Mouse (Mus musculus): ENCODE measurements around the gene Abcc5.
"Not testable (repeated sequence)": the region's sequence is repeated elsewhere in the genome, so short reads cannot be mapped to it uniquely, and the experiment has no call there.

Abcc5 gene

DNA sequence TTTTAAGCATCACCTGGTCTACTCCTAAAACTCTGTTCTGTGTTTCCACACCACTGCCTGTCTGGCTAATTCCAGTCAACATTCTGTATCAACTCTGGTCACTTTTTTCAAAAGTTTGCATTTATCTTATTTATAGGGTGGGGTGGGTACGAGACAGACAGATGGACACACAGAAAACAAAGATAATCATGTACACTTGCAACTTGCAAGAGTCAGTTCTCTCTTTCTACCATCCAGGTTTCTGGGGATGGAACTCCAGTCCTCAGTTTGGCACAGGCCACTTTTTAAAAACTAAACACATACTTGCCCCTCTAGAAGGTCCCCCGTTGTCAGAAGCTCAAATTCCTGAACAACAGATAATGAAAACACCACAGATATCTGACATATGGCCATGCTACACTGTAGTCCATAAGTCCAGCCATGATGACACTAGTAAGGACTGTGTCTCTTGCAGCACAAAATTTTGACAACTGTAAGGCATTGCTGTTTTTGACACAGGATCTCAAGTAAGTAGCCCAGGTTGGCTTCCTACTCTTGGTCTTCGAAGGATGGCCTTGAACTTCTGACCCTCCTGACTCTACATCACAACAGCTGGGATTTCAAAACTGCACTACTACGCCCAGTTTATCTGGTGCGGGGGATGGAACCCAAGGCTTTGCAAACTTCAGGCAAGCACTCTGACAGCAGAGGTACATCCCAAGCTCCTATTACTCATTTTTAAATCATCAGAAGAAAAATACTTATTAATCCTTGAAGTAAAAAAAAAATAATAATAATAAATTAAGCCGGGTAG lies 3.1 kb downstream of the Abcc5 start:
- no peak for DNase-seq

GRCm38 (mm10) chr16:20418054-20418453 lies 8.1 kb downstream of the Abcc5 start:
- DNase-seq = no peak

- no peak for DNase-seq
These were observed 9.9 kb downstream of the Abcc5 start for GRCm38 (mm10) chr16:20416262-20416661.

DNA sequence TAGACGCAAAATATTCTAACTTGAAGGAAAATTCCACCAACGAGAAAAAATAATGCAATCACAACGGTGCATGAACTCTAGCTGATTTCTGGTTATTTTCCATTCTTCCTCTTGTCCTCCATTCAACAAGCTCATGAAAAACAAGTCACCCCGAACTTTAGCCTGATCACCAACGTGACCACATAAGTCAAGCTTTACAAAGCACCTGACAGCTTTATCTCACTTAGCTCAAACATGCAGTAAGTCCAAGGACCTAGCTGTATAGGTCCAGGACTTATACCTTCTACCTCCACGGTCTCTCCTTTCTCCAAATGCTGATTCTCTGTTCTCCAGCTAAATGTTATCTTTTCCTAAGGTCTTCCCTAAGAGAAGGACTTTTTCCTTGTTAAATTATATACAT lies 10.4 kb downstream of the Abcc5 start:
- no peak for DNase-seq

DNA sequence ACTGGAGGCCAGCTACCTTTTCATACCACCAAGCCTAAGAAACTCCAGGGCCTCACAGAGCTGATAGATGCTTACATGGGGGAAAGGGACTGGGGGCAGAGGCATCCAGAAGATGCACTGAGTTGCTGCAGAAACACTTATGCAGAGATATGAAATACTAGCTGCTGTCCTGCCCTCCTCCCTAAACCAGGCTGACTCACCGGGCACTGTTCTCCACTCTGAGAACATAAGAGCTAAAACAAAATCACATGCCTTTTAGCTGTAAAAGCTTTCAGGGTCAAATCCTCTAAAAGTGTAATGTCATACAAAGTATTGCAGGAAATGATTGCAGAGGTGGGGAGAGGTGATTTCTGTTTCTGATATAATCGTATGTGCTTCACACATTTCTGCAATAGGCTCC lies 11.0 kb downstream of the Abcc5 start:
- no peak for DNase-seq

DNA sequence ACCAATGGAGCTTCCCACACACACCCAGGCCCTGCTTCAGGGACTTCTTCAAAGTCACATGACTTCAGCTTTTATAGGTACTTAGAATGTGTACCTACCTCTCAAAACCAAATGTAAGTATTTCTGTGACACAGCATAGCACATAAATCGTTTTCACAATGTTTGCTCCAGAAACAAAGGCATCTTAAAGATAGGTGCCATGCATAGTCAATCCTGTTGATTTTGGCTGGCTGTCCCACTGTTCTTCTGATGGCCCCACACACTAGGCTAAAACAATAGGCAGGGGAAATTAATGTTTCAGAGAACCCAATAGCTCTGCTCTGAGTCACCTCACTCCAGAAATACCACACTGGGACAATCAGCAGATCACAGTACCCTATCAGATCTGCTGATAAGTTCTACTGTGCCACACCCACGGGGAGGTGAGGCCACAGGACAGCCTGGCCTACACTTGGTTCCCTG lies 12.3 kb downstream of the Abcc5 start:
- no peak for DNase-seq

DNA sequence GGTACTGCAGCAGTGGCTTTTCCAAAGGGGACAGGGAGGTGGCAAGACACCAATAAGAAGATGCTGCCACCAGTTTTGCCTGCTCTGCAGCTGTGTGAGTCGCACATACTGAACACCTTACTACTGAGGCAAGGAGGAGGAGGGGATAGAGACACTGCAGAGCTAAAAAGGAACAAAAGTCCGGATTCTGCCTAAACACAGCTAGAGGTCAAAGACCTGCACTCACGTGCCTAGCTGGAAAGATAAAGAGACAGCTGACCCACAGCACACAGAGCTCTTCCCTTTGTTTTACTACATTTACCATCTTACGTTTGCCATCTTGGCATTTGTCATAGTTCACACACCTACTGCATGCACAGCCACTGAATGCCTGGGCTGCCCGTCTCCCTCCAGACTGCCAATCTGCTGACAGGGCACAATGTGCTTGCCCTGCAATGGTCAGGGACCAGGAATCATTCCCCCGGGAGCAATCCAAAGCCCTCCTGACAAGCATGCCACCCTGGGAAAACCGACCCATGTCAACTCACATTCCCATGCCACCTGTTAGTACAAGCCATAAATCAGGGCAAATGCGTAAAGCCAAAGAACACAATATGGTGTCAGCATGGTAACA lies 14.1 kb downstream of the Abcc5 start:
- no peak for DNase-seq

DNA sequence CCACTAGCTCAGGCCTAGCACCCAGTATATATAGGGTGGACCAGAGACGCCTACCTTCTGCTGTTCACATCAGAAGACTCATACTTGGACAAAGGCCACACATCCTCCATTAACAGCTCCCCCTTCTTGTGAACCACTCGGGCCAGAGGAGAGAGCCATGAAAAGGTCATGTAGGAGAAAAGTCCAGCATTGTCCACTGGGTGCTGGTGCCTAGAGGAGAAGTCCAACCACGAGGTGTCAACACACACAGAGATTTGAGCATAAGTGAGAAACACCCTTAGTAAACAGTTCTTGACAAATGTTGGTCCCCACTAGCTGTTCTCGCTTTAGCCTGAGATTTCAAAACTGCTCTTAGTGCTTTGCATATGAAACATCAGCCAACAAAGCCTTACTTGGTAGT lies 20.9 kb downstream of the Abcc5 start:
- no peak for DNase-seq

GRCm38 (mm10) chr16:20403327-20403726 lies 22.9 kb downstream of the Abcc5 start:
- DNase-seq = no peak

GRCm38 (mm10) chr16:20401592-20401991 lies 24.6 kb downstream of the Abcc5 start:
- no peak for DNase-seq

DNA sequence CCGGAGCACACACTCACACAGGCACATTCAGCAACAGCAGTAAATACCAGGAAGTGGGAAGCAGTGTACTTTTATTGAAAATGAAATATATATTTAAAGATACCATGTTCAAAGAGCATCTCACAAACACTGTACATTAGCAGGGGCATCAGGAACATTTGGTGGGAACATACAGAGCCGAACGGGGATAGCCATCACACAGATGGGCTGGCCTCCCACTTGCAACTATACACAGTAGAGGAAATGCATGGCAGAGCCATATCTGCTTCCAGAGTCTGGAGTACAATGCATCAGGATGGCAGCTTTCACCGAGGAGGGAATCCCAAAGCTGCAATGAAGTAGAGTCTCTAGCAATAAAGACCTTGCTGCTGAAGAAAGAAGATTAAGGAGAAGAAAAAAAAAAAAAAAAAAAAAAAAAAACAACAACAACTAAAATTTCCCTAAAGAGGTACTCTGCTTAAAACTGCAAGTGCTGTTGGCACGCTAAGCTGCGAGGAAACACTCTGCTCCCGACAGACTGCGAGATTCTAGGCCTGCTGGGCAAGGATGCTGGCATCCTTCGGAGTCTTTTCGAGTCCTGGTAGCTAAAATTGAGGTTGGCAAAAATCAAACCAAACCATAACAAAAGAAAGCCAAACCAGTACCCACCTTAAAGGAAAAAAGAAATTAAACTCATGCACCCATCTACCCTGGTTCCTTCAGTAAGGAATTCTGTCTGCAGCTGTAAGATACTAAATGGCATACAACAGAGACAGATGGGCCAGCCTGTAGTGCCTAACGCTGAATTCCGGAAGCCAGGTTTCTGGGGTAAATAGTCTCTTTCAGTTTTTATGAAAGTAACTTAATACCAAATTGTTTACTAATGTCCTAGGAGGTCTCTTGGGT lies 25.2 kb downstream of the Abcc5 start:
- no peak for DNase-seq

DNA sequence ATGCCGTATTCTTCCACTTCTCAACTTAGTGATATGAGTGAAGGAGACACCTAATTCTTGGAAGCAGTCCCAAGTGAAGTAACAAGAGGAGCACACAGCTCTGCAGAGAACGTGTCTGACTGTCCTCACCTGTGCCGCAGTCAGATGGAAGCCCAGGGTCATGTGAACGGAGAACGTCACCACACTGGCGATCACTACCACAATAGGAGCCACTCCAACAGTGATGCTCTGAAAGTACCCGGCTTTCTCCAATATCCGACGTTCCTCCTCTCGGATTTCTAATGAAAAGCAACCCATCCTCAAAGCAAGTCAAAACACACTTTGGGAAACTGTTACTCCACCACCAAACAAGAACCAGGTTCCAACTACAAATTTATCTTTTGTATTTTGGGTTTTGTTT lies 29.3 kb downstream of the Abcc5 start:
- no peak for DNase-seq

GRCm38 (mm10) chr16:20395216-20395907 lies 30.8 kb downstream of the Abcc5 start:
- DNase-seq = peak; percentile 29 to 50

DNA sequence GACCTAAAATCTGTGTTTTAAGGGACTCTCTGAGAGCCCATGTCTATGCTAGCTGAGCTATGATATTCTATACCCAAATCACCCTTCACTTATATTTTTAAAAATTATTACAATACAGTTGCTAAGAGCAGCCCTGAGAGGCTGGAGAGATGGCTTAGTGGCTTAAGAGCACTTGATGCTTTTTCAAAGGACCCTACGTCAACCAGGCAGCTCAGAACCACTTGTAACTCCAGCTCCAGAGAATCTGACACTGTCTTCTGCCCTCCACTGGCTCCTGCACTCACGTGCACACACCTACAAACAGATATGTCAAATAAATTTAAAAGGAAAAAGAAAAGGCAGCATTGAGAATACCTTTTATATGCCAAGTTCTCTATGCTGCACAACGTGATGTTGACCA lies 34.4 kb downstream of the Abcc5 start:
- no peak for DNase-seq

DNA sequence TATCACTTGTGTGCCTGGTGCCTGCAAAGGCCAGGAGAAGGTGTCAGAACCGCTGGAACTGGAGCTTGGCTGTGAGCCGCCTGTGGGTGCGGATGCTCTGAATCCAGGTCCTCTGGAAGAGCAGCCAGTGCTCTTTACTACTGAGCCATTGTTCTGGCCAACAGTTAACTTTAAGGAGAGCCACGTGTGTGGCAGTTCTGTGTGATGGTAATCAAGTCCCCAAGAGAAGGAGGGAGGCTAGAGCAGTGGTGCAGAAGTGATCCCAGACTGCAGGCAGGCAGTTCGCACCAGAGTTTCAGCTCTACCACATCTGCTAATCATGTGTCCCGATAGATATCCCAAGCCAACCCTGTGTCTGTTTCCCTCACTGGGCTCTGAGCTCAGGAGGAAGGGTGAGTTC lies 36.0 kb downstream of the Abcc5 start:
- DNase-seq = no peak

GRCm38 (mm10) chr16:20381031-20381430 lies 45.2 kb downstream of the Abcc5 start:
- DNase-seq = no peak

- no peak for DNase-seq
These were observed 50.9 kb downstream of the Abcc5 start for GRCm38 (mm10) chr16:20375341-20375740.

DNA sequence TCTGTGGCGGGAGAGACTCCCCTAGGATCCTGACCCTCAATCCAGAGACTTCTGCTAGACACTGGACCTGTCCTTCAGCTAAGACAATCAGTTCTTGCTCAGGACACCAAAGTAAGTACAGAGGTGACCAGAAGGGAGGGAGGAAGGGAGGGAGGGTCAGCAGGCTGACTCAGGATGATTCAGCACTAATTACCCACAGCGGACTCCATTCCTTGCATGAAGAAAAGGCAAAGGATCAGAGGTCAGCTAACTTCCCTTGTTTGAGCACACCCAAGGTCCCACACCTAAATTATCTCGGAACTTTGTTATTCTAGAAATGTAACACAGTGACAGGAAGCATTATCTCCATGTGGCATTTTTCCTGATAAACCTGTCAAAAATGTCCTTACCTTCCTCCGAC lies 54.5 kb downstream of the Abcc5 start:
- DNase-seq = no peak

DNA sequence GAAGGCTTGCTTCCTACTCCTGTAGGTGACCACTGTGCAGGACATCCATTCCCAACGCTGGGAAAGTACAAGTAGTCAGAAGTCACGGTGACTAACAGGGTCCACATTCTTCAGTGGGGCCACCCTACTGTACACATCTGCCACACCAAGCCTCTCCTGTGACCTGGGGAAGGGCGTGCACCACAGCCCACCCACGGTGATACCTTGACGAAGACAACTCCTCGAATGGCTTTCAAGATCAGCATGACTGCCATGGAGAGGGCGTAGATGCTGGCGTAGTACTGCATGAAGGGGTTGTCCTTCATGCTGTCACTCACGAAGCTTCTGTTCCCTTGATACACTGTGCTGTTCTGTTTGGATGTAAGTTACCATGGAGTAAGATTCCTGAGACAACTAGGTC lies 58.0 kb downstream of the Abcc5 start:
- no peak for DNase-seq

GRCm38 (mm10) chr16:20362121-20362520 lies 64.1 kb downstream of the Abcc5 start:
- no peak for DNase-seq

DNA sequence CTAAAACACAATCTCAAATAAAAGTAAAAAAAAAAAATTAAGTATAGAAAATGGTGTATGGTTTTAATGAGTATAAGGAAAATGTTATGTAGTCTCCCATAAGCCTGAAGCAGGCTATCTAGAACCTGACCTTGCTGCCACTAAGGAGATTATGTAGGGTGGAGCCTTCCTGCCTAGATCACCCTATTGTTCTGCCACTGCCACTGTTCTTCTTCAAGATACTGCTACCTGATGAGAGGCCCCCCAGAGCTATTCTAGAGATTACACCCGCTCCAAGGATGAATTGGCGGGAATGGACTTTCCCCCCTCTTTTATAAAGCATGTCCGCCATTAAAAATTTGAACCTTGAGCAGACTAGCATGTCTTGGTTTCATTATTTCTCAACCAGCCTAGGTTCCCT lies 64.7 kb downstream of the Abcc5 start:
- not testable (repeated sequence) for DNase-seq

DNA sequence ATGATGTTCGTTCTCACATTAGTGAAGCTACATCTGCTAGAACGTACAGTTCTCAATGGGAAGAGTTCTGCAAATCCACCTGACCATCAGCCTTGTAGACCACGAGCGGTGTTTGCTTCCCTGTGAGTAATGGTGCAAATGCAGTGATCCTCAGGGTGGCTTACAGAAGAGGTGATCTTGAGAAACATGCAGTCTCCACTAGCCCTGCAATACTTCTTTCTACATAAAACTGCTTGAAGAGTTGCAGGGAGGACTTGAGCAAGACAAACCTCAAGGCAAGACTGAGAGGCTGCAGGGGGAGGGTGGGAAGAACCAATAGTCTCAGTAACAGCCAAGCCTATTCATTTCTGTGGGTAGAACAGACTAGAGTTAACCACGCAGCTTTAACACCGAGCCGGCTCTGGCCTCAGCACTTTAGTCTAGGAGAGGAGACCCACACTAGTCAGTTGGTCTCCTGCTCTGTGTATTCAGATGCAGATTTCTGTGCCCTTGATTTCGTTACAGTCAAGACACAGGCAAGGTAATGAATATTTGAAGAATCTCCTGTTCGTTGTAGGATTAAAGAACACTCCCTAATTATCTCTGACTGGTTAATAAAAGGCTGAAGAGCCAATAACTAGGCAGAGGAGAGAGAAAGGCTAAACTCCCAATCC lies 66.4 kb downstream of the Abcc5 start:
- no peak for DNase-seq
